Mouse (Mus musculus): ENCODE measurements around the gene Slc12a7. TPM values are rescaled to one million over a fixed set of nuclear protein-coding genes. Genes with fewer than 3 reads are reported as not detected.
"Not testable (repeated sequence)": the region's sequence is repeated elsewhere in the genome, so short reads cannot be mapped to it uniquely, and the experiment has no call there.

Slc12a7 gene
- polyA plus RNA-seq, 1 experiment = 31.9 TPM

- TF ChIP-seq POLR2A (IDR thresholded peaks at IDR 0.05; ENCODE audit: low read depth, low read length) (no peak), CTCF (IDR thresholded peaks at IDR 0.05; ENCODE audit: borderline replicate concordance, insufficient read depth, low read length) (no peak)
- Histone ChIP-seq H3K27ac (ENCODE audit: insufficient read depth, low read length) (no peak overlapping the region), H3K4me1 (ENCODE audit: control insufficient read depth, insufficient read depth, low read length) (no peaks in the 10 kb centered on the region), H3K4me3 (ENCODE audit: insufficient read depth, low read length) (no peak overlapping the region)
Observed at GRCm38 (mm10) chr13:73734379-73734778, 1.5 kb downstream of the Slc12a7 start.

DNA sequence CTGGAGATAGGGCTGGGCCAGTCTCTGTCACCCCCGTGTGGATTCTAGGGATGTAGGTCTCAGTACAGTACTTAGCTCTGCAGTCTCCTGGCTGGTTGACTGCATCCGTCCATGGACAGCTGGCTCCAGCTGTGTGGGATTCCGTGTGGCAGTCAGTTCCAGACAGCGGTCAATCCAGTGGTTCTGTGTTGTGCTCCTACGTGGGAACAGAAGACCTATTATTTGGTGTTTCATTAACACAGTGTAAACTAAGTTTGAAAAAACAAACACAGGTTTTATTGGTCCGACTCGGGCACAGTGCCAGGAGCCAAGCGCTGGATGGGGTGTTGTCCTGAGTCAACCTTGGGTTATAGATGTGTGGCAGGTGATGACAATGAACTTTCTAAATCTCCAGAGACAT is 2.4 kb downstream of the Slc12a7 start:
- no peaks in the 10 kb centered on the region for H3K4me1 ChIP-seq (ENCODE audit: control insufficient read depth, insufficient read depth, low read length)
- H3K27ac ChIP-seq (ENCODE audit: insufficient read depth, low read length) = no peak overlapping the region
- TF ChIP-seq CTCF (IDR thresholded peaks at IDR 0.05; ENCODE audit: borderline replicate concordance, insufficient read depth, low read length) = no peak
- no peak for TF ChIP-seq POLR2A (IDR thresholded peaks at IDR 0.05; ENCODE audit: low read depth, low read length)
- no peak overlapping the region for H3K4me3 ChIP-seq (ENCODE audit: insufficient read depth, low read length)

DNA sequence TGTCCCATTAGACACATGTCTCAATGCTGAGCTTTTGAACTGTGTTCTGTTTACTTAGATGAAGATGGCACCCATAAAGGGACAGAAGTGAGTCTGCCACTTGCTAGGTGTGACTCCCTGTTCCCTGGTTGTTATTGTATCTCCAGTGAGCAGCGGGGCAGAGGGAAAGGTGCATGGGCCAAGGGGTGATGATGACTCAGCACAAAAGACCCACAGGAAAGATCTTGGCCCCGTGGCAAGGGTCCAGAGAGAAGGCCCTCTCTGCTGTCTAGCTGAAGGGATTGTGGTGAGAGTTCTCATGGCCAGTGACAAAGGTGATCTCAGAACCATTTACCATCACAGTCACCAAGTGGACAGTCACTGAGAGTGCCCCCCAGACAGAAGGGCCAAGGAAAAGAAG is 3.0 kb downstream of the Slc12a7 start:
- TF ChIP-seq CTCF (IDR thresholded peaks at IDR 0.05; ENCODE audit: borderline replicate concordance, insufficient read depth, low read length) (no peak), POLR2A (IDR thresholded peaks at IDR 0.05; ENCODE audit: low read depth, low read length) (no peak)

DNA sequence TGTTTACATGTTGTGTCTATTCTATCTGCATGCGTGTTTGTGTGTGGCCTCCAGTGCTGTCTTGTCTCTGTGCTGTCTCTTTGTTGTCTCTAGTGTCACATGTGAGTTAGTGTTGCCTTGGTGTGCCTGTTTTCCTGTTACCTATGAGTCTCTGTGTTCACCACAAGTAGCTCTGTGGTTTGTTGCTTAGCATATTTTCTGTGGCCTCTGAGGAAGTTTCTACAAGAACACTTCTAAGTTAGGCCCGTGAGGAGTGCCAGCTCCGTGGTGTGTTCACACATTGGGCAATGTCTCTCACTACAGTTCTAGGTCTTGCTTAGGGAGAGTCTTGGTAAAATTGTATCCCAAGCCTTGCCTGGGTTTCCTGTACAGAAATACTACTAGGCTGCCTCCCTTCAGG is 4.0 kb downstream of the Slc12a7 start:
- no peak overlapping the region for H3K4me3 ChIP-seq (ENCODE audit: insufficient read depth, low read length)
- H3K4me1 ChIP-seq (ENCODE audit: control insufficient read depth, insufficient read depth, low read length) = no peaks in the 10 kb centered on the region
- H3K27ac ChIP-seq (ENCODE audit: insufficient read depth, low read length) = no peak overlapping the region
- TF ChIP-seq CTCF (IDR thresholded peaks at IDR 0.05; ENCODE audit: borderline replicate concordance, insufficient read depth, low read length) = no peak

More for the DNA sequence above, 3.0 kb downstream of the Slc12a7 start:
- Histone ChIP-seq H3K4me3 (ENCODE audit: insufficient read depth, low read length) (no peak overlapping the region), H3K27ac (ENCODE audit: insufficient read depth, low read length) (no peak overlapping the region), H3K4me1 (ENCODE audit: control insufficient read depth, insufficient read depth, low read length) (no peaks in the 10 kb centered on the region)

GRCm38 (mm10) chr13:73740399-73740944 is 7.6 kb downstream of the Slc12a7 start:
- H3K4me3 ChIP-seq (ENCODE audit: insufficient read depth, low read length); H3K27ac ChIP-seq (ENCODE audit: insufficient read depth, low read length); H3K4me1 ChIP-seq (ENCODE audit: control insufficient read depth, insufficient read depth, low read length): not testable (repeated sequence)

DNA sequence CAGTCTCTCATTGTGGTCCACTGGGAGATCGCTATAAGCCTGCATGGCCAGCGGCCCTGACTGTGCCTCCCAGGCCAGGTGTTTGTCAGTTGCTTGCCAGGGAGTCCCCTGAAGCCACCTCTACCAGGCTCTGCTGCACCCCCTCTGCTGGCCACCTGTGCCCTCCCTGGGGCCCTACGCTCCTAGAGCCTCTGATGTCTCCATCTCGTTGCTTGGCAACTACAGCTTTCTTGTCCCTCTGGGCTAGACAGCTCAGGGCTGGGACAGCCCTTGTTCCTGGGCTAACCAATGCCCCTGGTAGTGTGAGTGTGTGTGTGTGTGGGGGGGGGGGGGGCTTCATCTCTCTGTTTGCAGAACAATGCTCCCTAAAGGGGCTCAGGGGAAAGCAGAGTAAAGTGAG is 10.1 kb downstream of the Slc12a7 start:
- TF ChIP-seq POLR2A (IDR thresholded peaks at IDR 0.05; ENCODE audit: low read depth, low read length) (no peak), CTCF (IDR thresholded peaks at IDR 0.05; ENCODE audit: borderline replicate concordance, insufficient read depth, low read length) (no peak)
- no peaks in the 10 kb centered on the region for H3K4me1 ChIP-seq (ENCODE audit: control insufficient read depth, insufficient read depth, low read length)
- H3K27ac ChIP-seq (ENCODE audit: insufficient read depth, low read length) = no peak overlapping the region
- H3K4me3 ChIP-seq (ENCODE audit: insufficient read depth, low read length) = no peak overlapping the region

- H3K27ac ChIP-seq (ENCODE audit: insufficient read depth, low read length) = no peak overlapping the region
- no peak for TF ChIP-seq POLR2A (IDR thresholded peaks at IDR 0.05; ENCODE audit: low read depth, low read length)
- no peak for TF ChIP-seq CTCF (IDR thresholded peaks at IDR 0.05; ENCODE audit: borderline replicate concordance, insufficient read depth, low read length)
- no peaks in the 10 kb centered on the region for H3K4me1 ChIP-seq (ENCODE audit: control insufficient read depth, insufficient read depth, low read length)
- no peak overlapping the region for H3K4me3 ChIP-seq (ENCODE audit: insufficient read depth, low read length)
Observed at GRCm38 (mm10) chr13:73743662-73744061, 10.8 kb downstream of the Slc12a7 start.

GRCm38 (mm10) chr13:73748663-73749440 is 16.0 kb downstream of the Slc12a7 start:
- no peak for TF ChIP-seq POLR2A (IDR thresholded peaks at IDR 0.05; ENCODE audit: low read depth, low read length)
- no peak for TF ChIP-seq CTCF (IDR thresholded peaks at IDR 0.05; ENCODE audit: borderline replicate concordance, insufficient read depth, low read length)
- Histone ChIP-seq H3K4me1 (ENCODE audit: control insufficient read depth, insufficient read depth, low read length) (peaks cover 5% of the 10 kb centered on the region; the same call in 1 of the 2 replicates), H3K27ac (ENCODE audit: insufficient read depth, low read length) (no peak overlapping the region), H3K4me3 (ENCODE audit: insufficient read depth, low read length) (no peak overlapping the region)

GRCm38 (mm10) chr13:73750435-73750834 is 17.5 kb downstream of the Slc12a7 start:
- no peak for TF ChIP-seq POLR2A (IDR thresholded peaks at IDR 0.05; ENCODE audit: low read depth, low read length)
- TF ChIP-seq CTCF (IDR thresholded peaks at IDR 0.05; ENCODE audit: borderline replicate concordance, insufficient read depth, low read length) = no peak
- Histone ChIP-seq H3K4me1 (ENCODE audit: control insufficient read depth, insufficient read depth, low read length) (peaks cover 5% of the 10 kb centered on the region; the same call in 1 of the 2 replicates), H3K4me3 (ENCODE audit: insufficient read depth, low read length) (no peak overlapping the region), H3K27ac (ENCODE audit: insufficient read depth, low read length) (no peak overlapping the region)

GRCm38 (mm10) chr13:73751284-73751683 is 18.4 kb downstream of the Slc12a7 start:
- TF ChIP-seq POLR2A (IDR thresholded peaks at IDR 0.05; ENCODE audit: low read depth, low read length) (no peak), CTCF (IDR thresholded peaks at IDR 0.05; ENCODE audit: borderline replicate concordance, insufficient read depth, low read length) (no peak)
- Histone ChIP-seq H3K4me3 (ENCODE audit: insufficient read depth, low read length) (no peak overlapping the region), H3K27ac (ENCODE audit: insufficient read depth, low read length) (no peak overlapping the region), H3K4me1 (ENCODE audit: control insufficient read depth, insufficient read depth, low read length) (peaks cover 5% of the 10 kb centered on the region; the same call in 1 of the 2 replicates)
